Mouse (Mus musculus): ENCODE measurements around the gene Dcaf15. TPM values are rescaled to one million over a fixed set of nuclear protein-coding genes. Genes with fewer than 3 reads are reported as not detected.

Dcaf15 gene
- 10 to 100 TPM; 18.3 to 27.1 (median 23.8) TPM for total RNA-seq (2022)

GRCm38 (mm10) chr8:84104697-84105609 is at the start of gene Dcaf15:
TSS of gene Dcaf15 (minus strand) at chr8:84104768.
- DNase-seq: peak; percentile 97

- DNase-seq: no peak
Measured at GRCm38 (mm10) chr8:84149181-84149580, 44.6 kb upstream of the Dcaf15 start.

GRCm38 (mm10) chr8:84148531-84148850 is 43.9 kb upstream of the Dcaf15 start:
- no peak for DNase-seq

GRCm38 (mm10) chr8:84147769-84148530 is 43.4 kb upstream of the Dcaf15 start, which contains the start of the genes Cc2d1a and 4930432K21Rik:
TSS of gene Cc2d1a (minus strand) at chr8:84147936.
TSS of gene 4930432K21Rik (plus strand) at chr8:84148025.
- peak; percentile 95 for DNase-seq

GRCm38 (mm10) chr8:84147324-84147766 is 42.8 kb upstream of the Dcaf15 start:
- DNase-seq: no peak

- DNase-seq: no peak
Measured at GRCm38 (mm10) chr8:84144636-84145245, 40.2 kb upstream of the Dcaf15 start.

- no peak for DNase-seq
Measured at GRCm38 (mm10) chr8:84140838-84141237, 36.3 kb upstream of the Dcaf15 start.

- no peak for DNase-seq
Measured at GRCm38 (mm10) chr8:84137848-84138247, 33.3 kb upstream of the Dcaf15 start.

- DNase-seq: no peak
Measured at GRCm38 (mm10) chr8:84132225-84132624, 27.7 kb upstream of the Dcaf15 start.

- no peak for DNase-seq
Measured at GRCm38 (mm10) chr8:84130806-84131205, 26.2 kb upstream of the Dcaf15 start.

- no peak for DNase-seq
Measured at GRCm38 (mm10) chr8:84128277-84128676, 23.7 kb upstream of the Dcaf15 start.

GRCm38 (mm10) chr8:84127202-84127901 is 22.8 kb upstream of the Dcaf15 start:
- no peak for DNase-seq

GRCm38 (mm10) chr8:84126742-84127141 is 22.2 kb upstream of the Dcaf15 start:
- DNase-seq: no peak

GRCm38 (mm10) chr8:84125656-84126055 is 21.1 kb upstream of the Dcaf15 start, which contains the start of gene Podnl1:
TSS of gene Podnl1 (plus strand) at chr8:84125989.
- DNase-seq: no peak

- no peak for DNase-seq
Measured at GRCm38 (mm10) chr8:84122151-84122550, 17.6 kb upstream of the Dcaf15 start.

GRCm38 (mm10) chr8:84115646-84116045 is 11.1 kb upstream of the Dcaf15 start:
- no peak for DNase-seq

- no peak for DNase-seq
Measured at GRCm38 (mm10) chr8:84106216-84107040, 1.9 kb upstream of the Dcaf15 start.

GRCm38 (mm10) chr8:84105676-84106075 is 1.1 kb upstream of the Dcaf15 start:
- DNase-seq: no peak

- no peak for DNase-seq
Measured at GRCm38 (mm10) chr8:84104221-84104620, 347 bp downstream of the Dcaf15 start.

- no peak for DNase-seq
Measured at GRCm38 (mm10) chr8:84103601-84104000, 967 bp downstream of the Dcaf15 start.

Data from adrenal gland, adult 8-10 months (tissue).